Mouse (Mus musculus) forebrain, embryonic 11.5 days (tissue): ENCODE measurements at regions not wholly inside any gene's neighbourhood (a gene's known extent, or its start where the extent isn't known, plus 50 kb on each side); places are given as distances from the start of the nearest gene placed in this dataset.

Experiments used
- ATAC-seq: fragments of 200-750 bp; cut with Nextera tagmentation; replicated peaks from 2 replicates; pipeline ENCODE4 v1.8.0; 2017; ENCODE audit warnings: moderate TSS enrichment; ENCODE audit not compliant: low FRiP score
- DNase-seq: peaks from one replicate; pipeline ENCODE4 v3.0.0-alpha.2; 2017; ENCODE audit warnings: low spot score
- H3K27ac ChIP-seq: fragments of 300-500 bp; sonication (generic); 2 replicates; pipeline ENCODE4 v1.5.1; 2014; ENCODE audit warnings: low read depth, low read length
- H3K27me3 ChIP-seq: fragments of 300-500 bp; sonication (generic); 2 replicates; pipeline ENCODE4 v1.6.1; 2014; ENCODE audit warnings: mild to moderate bottlenecking, low read length, mixed read lengths; ENCODE audit not compliant: control insufficient read depth, insufficient read depth
- H3K36me3 ChIP-seq: fragments of 300-500 bp; sonication (generic); 2 replicates; pipeline ENCODE4 v1.6.1; 2014; ENCODE audit warnings: mild to moderate bottlenecking, low read length, moderate library complexity, mixed read lengths; ENCODE audit not compliant: control insufficient read depth, insufficient read depth
- H3K4me1 ChIP-seq: fragments of 300-500 bp; sonication (generic); replicated peaks from 2 replicates; pipeline ENCODE4 v1.6.1; 2014; ENCODE audit warnings: low read length, mixed read lengths; ENCODE audit not compliant: control insufficient read depth, insufficient read depth
- H3K4me2 ChIP-seq: fragments of 300-500 bp; sonication (generic); 2 replicates; pipeline ENCODE4 v1.6.1; 2014; ENCODE audit warnings: low read depth, mild to moderate bottlenecking, low read length, moderate library complexity, mixed read lengths; ENCODE audit not compliant: severe bottlenecking
- H3K4me3 ChIP-seq: fragments of 300-500 bp; sonication (generic); 2 replicates; pipeline ENCODE4 v1.5.1; 2014; ENCODE audit warnings: low read depth, low read length
- H3K9ac ChIP-seq: fragments of 300-500 bp; sonication (generic); 2 replicates; pipeline ENCODE4 v1.6.1; 2014; ENCODE audit warnings: low read length
- H3K9me3 ChIP-seq: fragments of 300-500 bp; sonication (generic); 2 replicates; pipeline ENCODE4 v1.6.1; 2016; ENCODE audit warnings: low read length, mixed read lengths; ENCODE audit not compliant: control insufficient read depth
- WGBS: fragments of 180-500 bp; shearing (Covaris S2); extraction: QIAGEN DNeasy Blood & Tissue Kit; methylation state at CpG from one replicate; pipeline ENCODE4 v1.1.7; 2014; 5-methylcytosine and 5-hydroxymethylcytosine counted together

DNA sequence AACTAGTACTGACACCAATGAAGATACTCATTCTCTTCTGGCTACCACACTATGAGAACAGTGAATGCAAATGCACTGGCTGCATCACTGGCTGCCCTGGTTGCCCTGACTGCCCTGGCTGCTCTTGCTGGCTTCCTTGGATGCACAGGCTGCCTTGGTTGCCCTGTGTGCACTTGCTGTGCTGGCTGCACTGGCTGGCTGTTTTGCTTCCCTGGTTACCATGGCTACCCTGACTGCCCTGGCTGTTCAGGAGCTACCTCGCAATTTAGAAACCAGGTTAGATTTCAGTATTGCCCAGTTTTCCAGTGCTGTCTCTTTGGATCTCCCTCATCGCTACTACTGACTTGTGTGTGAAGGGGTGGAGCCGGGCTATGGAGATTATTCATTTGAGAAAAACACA is 175.7 kb downstream of the Fat4 start:
- no peaks in the 10 kb centered on the region for H3K4me1 ChIP-seq
- no peaks in the 10 kb centered on the region for H3K27me3 ChIP-seq
- WGBS: 78% methylated on average over 3 of the region's 3 CpGs
- H3K36me3 ChIP-seq: no peaks in the 10 kb centered on the region
- no peak overlapping the region for H3K4me3 ChIP-seq
- H3K9ac ChIP-seq: no peak overlapping the region
- DNase-seq (no peak), ATAC-seq (no peak)
- no peak overlapping the region for H3K4me2 ChIP-seq
- H3K27ac ChIP-seq: no peak overlapping the region
- H3K9me3 ChIP-seq: no peaks in the 10 kb centered on the region

DNA sequence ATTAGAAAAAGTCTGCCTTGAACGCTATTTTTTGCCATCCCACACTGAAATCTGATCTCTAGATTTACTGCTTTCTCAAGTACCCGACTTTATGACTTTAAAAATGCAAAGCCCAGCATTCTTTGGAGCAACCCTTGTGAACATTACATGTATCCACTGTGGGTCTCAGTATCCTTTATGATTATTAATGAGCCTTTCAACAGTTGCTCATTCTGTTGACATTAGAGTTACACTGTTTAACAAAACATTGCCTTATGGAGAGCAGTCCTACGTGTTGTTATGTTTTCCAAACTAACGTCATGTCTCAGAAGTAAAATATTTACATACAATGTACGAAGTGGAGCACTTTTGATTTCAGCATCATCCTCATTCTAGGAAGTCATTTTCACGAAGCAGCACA is 178.7 kb downstream of the Fat4 start:
- no peak overlapping the region for H3K9ac ChIP-seq
- 86% methylated on average over 6 of the region's 6 CpGs for WGBS
- no peak overlapping the region for H3K4me2 ChIP-seq
- no peak overlapping the region for H3K27ac ChIP-seq
- no peaks in the 10 kb centered on the region for H3K27me3 ChIP-seq
- DNase-seq (no peak), ATAC-seq (no peak)
- no peaks in the 10 kb centered on the region for H3K9me3 ChIP-seq
- no peaks in the 10 kb centered on the region for H3K4me1 ChIP-seq
- H3K4me3 ChIP-seq: no peak overlapping the region
- H3K36me3 ChIP-seq: no peaks in the 10 kb centered on the region

DNA sequence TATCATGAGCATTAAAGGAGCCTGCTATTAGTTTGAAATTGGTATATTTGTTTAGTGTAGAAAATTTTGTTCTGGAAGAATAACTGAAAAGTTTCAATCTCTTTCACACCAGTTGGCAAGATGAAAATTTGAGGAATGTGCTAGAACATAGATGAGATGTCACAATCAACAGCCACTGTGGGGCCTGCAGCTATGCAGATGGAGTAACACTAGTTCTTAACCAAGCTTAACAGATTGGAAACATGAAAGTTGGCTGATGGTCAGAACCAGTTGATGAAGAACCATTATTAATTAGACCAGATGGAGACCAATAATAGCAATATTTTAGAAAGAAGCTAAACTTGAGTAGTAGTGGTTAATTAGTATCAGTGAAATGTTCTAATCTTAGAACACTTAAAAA is 182.3 kb downstream of the Fat4 start:
- no peak overlapping the region for H3K27ac ChIP-seq
- no peaks in the 10 kb centered on the region for H3K27me3 ChIP-seq
- no peaks in the 10 kb centered on the region for H3K4me1 ChIP-seq
- no peak overlapping the region for H3K9ac ChIP-seq
- H3K4me3 ChIP-seq: no peak overlapping the region
- ATAC-seq (no peak), DNase-seq (no peak)
- H3K4me2 ChIP-seq: no peak overlapping the region
- H3K9me3 ChIP-seq: no peaks in the 10 kb centered on the region
- no peaks in the 10 kb centered on the region for H3K36me3 ChIP-seq

DNA sequence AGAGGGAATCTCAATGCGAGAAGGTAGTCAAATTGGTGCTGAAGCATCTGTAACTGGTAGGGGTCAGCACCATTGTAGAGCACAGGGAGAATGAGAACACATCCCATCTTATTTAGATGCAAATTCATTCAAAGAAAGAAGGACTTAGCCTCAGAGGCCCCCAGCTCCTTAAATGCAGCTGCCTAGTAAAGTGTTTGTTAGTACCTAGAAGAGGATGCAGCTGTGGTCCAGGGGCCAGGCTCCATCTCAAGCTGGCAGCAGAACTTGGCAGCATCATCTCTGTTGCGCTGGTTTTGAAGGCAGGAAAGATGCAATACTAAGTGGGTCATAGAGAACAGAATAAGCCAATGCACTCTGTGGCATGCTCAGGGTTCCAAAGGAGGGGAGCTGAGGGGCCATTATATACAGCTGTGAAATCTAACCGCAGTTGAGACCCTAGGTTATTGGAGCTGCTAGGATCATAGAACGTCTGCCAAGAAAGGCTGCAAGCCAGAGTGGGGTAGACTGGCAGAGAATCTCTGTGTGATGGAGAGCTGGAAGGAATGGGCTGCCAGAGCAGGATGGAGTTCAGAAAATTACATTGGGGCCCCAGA is 196.0 kb downstream of the Fat4 start:
- 60% methylated on average over 4 of the region's 4 CpGs for WGBS
- Histone ChIP-seq H3K4me2 (no peak overlapping the region), H3K4me1 (no peaks in the 10 kb centered on the region; the same call in 1 of the 2 replicates), H3K36me3 (no peaks in the 10 kb centered on the region), H3K27ac (no peak overlapping the region), H3K4me3 (no peak overlapping the region), H3K9ac (no peak overlapping the region), H3K9me3 (no peaks in the 10 kb centered on the region), H3K27me3 (no peaks in the 10 kb centered on the region)
- ATAC-seq (no peak; the same call in 1 of the 2 replicates), DNase-seq (no peak)

DNA sequence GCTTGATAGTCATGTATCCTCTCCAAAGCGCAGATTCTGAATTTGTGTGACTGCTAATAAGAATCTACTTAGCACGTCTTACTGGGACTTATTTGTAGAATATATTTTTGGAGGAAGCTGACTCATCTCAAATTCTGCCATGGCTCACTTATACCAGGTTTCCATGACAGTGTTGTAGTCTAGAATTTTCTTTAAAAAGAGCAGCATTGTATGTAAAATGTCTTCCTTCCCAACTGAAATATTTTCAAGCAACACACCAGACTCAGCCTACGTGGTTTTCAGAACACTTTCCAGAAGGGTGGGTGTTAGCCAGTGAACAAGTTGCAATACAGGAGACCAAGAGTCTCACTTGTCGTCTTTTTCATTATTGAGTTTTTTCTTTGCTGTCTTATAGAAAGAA is 202.2 kb downstream of the Fat4 start:
- Histone ChIP-seq H3K27ac (no peak overlapping the region), H3K4me2 (no peak overlapping the region), H3K9me3 (no peaks in the 10 kb centered on the region), H3K36me3 (no peaks in the 10 kb centered on the region), H3K27me3 (no peaks in the 10 kb centered on the region), H3K4me1 (no peaks in the 10 kb centered on the region), H3K4me3 (no peak overlapping the region), H3K9ac (no peak overlapping the region)
- WGBS: 87% methylated on average over 4 of the region's 4 CpGs
- no peak for DNase-seq
- ATAC-seq: no peak

DNA sequence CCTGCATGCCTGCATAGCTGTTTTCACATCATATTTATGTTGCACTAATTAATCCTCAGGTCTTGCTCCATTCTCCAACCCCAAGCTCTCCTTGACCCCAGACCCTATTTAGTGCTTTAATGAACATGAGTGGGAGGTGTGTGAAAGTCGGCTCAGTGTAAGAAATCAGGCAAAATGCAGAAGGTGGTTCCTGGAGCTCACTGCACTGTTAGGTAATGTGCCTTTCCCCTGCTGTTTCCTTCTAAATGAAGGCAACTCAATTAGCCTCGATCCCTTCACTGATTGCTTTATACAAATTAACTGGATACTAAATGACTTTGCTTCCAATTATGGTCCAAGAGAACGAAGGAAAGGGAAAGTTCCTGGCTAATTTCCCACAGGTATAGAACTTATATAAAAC is 215.6 kb downstream of the Fat4 start:
- no peaks in the 10 kb centered on the region for H3K36me3 ChIP-seq
- H3K27ac ChIP-seq: no peak overlapping the region
- ATAC-seq (no peak), DNase-seq (no peak)
- no peaks in the 10 kb centered on the region for H3K9me3 ChIP-seq
- WGBS: 74% methylated on average over 3 of the region's 3 CpGs
- H3K4me3 ChIP-seq: no peak overlapping the region
- no peak overlapping the region for H3K4me2 ChIP-seq
- H3K4me1 ChIP-seq: no peaks in the 10 kb centered on the region
- H3K9ac ChIP-seq: no peak overlapping the region
- no peaks in the 10 kb centered on the region for H3K27me3 ChIP-seq

DNA sequence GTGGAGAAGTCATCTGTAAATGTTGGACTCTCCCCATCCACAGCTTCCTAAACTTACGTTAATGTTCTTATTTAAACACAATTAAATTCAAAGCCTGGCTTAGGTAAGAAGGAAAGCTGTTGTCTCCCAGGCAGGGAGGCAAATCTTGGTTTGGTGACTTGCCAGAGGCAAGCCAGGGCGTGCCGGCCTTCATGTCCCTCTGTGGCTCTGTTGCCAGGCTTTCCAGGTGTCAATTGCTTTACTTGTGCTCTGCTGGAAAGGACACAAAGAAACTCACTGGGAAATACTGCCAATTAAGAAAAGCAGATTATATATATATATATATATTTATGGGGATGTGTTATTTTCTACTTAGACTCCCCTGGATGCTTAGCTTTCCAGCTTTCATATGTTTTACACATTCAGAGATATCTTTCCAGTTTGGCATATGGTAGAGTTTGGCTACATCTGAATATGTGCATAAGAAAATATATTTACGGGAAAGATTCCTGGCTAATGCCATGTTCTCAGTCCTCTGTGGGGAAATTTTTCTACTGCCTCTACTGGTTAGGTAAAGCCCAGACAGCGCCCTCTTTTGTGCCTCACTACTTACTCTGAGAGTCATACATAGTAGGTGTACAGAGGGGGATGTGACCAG is 223.1 kb downstream of the Fat4 start:
- Histone ChIP-seq H3K9me3 (no peaks in the 10 kb centered on the region), H3K4me1 (no peaks in the 10 kb centered on the region), H3K36me3 (no peaks in the 10 kb centered on the region), H3K4me2 (no peak overlapping the region), H3K4me3 (no peak overlapping the region), H3K27ac (no peak overlapping the region), H3K27me3 (no peaks in the 10 kb centered on the region), H3K9ac (no peak overlapping the region)
- WGBS: 89% methylated on average over 5 of the region's 5 CpGs
- DNase-seq (no peak), ATAC-seq (no peak)

DNA sequence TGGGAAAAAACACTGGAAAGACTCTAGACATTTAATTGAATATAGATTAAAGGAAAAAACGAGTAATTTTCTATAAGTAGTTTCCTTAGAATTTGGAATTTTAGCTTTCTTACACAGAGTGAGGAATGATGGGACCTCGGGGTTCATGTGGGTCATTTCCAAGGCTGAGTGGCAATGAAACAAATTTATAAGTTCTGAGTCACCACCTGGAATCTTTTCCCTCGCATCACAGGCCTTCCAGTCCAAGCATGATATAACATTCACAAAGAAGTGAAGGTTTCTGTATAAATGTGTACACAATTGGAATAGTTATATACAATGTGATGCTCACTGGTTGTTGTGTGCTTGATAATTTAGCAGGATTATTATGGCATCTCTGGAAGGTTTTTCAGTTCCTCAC is 227.3 kb downstream of the Fat4 start:
- no peak overlapping the region for H3K27ac ChIP-seq
- WGBS: 84% methylated on average over 3 of the region's 3 CpGs
- no peak for ATAC-seq

DNA sequence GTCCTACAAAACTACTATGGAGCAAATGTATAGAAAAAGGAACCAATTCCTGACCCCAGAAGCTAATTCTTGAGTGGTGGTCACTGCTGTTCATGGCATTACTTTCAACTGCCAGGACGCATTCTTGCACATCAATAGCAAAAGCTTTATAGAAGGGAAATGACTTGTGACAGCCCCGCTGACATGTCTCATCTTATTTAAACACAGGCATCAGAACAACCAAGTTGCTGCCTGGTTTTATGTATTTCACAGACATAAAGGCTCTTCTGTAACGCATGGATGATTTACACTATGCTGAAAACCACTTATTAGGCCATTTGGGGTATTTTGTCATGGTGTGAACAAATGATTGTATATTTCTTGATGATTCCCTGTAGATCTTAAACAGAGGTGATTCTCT is 228.1 kb downstream of the Fat4 start:
- WGBS: 81% methylated on average over 3 of the region's 3 CpGs
- Histone ChIP-seq H3K4me3 (no peak overlapping the region), H3K9me3 (no peaks in the 10 kb centered on the region; the same call in 1 of the 2 replicates), H3K36me3 (no peaks in the 10 kb centered on the region), H3K9ac (no peak overlapping the region), H3K4me1 (no peaks in the 10 kb centered on the region), H3K27ac (no peak overlapping the region), H3K4me2 (no peak overlapping the region), H3K27me3 (no peaks in the 10 kb centered on the region)
- ATAC-seq (no peak), DNase-seq (no peak)

More for the DNA sequence above, 227.3 kb downstream of the Fat4 start:
- no peaks in the 10 kb centered on the region for H3K36me3 ChIP-seq
- no peak overlapping the region for H3K9ac ChIP-seq
- no peaks in the 10 kb centered on the region for H3K27me3 ChIP-seq
- no peaks in the 10 kb centered on the region; the same call in 1 of the 2 replicates for H3K9me3 ChIP-seq
- no peaks in the 10 kb centered on the region for H3K4me1 ChIP-seq
- H3K4me2 ChIP-seq: no peak overlapping the region
- no peak for DNase-seq
- H3K4me3 ChIP-seq: no peak overlapping the region
